Mouse (Mus musculus): ENCODE measurements around the gene Kcnh8.

Gene Kcnh8

DNA sequence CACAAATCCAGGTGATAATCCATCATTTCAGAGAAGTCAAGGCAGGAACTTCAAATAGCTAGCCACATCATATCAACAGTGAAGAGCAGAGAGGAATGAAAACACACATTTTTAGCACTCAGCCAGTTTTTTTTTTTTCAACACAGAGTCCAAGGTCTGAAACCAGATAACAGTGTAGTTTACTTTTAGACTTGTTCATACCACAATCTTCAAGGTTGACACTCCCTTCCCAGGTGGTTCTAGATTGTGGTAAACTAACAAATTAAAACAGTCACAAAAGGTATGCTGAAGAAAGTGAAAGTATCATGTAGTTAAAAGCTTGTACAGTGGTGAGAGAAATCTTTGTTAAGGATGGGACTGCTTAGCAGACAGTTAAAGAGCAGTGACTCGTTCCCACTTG, 216.5 kb downstream of the Kcnh8 start:
- DNase-seq (ENCODE audit: low spot score): no peak

DNA sequence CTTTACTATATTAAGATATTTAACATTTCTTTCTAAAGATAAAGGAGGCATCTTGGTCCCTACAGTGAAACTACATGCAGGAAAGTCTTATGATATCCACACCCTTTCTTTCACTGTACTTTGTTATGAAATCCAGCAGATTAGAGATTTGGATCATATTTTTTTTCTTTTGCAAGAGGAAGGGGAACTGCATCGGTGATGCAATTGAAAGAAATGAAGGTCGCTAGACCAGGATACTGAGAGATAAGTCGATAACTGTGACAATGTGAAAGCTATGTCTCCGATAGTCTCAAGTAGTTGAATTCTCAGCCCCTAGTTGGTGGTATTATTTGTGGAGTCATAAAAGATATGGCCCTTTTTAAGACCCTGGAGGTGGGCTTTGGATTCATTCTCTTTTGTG, 227.2 kb downstream of the Kcnh8 start:
- DNase-seq (ENCODE audit: low spot score): no peak

DNA sequence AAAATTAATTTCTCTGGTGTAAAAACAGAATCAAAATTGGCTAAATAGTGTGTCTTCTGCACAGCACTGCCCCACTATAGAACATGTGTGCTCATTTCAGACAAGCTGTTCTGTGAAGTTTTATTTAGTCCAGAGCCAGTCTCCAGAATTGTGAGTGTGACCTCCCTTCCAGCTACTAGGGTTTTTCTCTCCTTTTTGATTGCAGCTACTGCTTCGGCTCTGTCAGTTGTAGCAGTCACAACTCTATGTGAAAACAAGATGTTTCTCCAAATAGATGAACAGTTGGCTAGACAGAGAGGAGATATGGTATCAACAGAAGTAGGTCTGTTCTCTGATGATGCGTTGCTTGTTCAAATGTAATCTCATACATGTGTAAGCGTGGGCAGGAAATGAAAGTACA, 270.7 kb downstream of the Kcnh8 start:
- peak; percentile 10 for DNase-seq (ENCODE audit: low spot score)

DNA sequence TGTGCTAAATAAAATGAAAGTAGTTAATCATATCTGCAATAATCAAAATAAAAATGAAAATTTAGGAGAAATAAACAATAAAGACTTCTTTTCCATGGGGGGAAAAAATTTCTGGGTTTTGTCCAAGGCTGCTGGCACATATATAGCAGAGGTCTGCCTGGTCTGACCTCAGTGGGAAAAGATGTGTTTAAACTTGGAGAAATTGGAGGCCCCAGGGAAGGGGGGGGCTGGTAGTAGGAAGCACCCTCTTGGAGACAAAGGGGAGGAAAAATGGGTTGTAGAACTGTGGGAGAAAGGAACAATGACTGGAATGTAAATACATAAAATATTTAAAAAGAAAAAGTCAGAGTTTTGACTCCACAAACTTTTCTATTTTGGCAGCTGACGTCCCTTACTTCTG, 276.5 kb downstream of the Kcnh8 start:
- DNase-seq (ENCODE audit: low spot score): no peak

DNA sequence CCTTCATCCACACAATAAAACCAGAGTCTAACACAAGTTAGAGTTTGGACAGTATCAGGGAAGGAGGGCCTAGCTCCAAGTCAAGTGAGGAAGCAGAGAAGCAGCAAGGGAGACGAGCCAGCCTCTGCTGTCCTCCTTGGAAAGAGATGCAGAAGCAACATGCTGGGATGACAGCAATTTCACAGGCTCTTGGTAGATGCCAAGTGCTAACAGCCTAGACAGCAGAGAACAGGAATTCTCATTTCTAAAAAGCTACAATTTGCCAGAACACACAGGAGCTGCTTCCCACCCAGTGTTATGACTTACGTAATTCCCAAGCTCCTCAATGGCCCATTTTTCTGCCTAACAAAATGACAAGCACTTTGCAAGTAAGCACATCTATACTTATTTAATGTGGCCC, 277.5 kb downstream of the Kcnh8 start:
- peak; percentile 17 for DNase-seq (ENCODE audit: low spot score)

DNA sequence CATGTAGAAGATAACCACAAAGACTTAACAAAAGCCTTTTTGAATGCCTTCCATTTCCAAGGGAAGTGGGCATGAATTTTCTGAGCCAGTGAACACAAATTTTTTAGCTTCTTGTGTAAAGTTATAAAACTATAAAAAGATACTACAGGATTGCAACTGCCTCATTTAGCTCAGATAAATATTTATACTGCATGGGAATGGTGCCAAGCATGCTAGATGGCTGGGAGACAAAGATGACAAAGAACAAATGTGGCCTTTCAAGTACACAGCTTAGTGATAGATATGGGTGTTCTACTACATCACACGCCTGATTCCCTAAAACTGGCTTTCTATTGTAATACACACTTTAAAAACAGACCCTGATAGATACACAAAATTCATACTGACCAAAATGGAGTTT, 282.7 kb downstream of the Kcnh8 start:
- no peak for DNase-seq (ENCODE audit: low spot score)

DNA sequence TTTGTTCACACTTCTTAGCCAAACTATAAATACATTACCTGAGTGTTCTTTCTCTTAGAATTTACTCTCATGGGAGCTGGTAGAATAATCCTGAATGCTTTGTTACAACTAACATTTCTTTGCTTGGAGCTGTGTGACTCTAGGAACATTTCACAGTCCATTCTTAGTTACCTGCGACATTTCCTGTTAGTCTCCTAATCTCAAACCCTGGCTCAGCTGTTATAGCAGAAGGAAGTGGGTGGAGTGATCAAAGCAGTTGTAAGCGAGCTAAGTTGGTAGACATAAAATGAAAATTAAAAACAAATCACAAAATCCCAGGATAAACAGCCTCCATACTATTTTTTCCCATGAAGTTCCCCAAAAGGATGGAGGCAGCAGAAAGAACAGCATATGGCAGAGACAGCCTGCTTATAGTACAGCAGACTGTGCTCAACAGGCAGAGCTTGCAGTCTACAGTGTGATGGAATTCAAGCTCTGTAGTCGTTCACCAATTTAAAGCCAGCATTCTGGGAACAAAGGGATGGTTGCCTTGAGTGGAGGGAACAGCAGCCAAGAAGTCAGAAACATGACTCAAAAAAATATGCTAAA, 318.1 kb downstream of the Kcnh8 start:
- peak; percentile 55 for DNase-seq (ENCODE audit: low spot score)

DNA sequence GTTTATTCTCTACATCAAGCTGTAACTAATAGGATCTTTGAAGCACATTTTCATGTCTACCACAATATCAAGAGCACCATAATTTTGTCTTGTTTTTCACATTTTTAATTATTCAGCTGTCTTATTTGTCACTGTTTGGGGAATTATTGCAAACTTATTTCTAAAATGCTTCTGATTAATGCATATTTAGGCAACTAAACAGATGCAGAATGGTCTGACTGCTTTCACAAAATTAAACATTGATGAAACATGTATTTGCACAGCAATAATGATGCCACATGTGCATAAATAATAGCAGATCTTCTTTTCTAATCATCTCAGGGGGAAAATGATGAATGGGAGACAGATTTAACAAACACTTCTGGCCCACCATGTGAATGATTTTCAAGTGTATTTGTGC, 341.5 kb downstream of the Kcnh8 start:
- DNase-seq (ENCODE audit: low spot score): no peak

DNA sequence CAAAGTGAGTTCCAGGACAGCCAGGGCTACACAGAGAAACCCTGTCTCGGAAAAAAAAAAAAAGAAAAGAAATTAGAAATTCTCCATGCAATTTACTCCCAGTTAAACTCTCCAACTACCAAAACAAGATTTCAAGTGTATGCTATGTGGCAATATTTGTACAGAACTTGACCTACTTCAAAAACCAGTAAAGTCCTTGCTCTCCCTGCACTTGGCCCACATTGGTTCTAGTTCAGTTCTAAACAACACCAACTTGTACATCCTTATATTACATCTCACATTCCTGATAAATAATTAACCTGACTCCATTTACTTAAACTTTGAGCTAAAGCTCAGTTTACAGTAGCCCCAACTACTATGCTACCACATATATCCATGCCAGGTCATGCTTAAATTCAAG, 370.2 kb downstream of the Kcnh8 start:
- DNase-seq (ENCODE audit: low spot score): no peak

DNA sequence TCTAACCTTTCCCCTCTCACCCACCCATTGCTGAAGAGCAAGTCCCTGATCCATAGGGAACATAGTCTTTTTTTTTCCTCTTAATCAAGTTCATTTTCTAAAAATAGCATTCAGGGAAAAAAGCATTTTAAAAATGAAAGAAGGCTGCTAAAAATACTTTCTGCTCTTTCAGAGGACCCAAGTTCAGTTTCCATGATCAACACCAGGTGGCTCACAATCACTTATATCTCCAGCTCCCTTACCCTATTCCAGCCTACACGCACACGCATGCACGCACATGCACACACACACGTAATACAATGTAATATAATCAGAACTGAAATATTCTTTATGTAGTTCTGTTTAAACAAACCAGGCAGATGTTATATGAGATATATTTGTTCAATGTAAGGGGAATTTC, 378.4 kb downstream of the Kcnh8 start:
- DNase-seq (ENCODE audit: low spot score): no peak

Data from layer of hippocampus, adult 11-12 months (tissue).